Mouse (Mus musculus) lung, adult 2 months (tissue): Measurements from ENCODE around the gene Pgbd5.

Source experiments
- CTCF ChIP-seq: fragments of 200-500 bp; IDR thresholded peaks from 2 replicates; pipeline ENCODE4 v1.5.1; 2011; ENCODE audit warnings: mild to moderate bottlenecking, low read length, control low read depth; ENCODE audit not compliant: insufficient read depth
- POLR2A ChIP-seq: fragments of 200-500 bp; IDR thresholded peaks from 2 replicates; pipeline ENCODE4 v1.6.1; 2011; ENCODE audit warnings: low read depth, mild to moderate bottlenecking, control low read depth, low read length, borderline replicate concordance; ENCODE audit errors: extremely low read depth

- TF ChIP-seq CTCF: no peak
- TF ChIP-seq POLR2A: no peak
Measured at GRCm38 (mm10) chr8:124430881-124431280, 8.6 kb downstream of the Pgbd5 start.
